Mouse (Mus musculus): Measurements from ENCODE around the gene Cd164l2.

Gene Cd164l2

GRCm38 (mm10) chr4:133194482-133194881, 17.4 kb upstream of the Cd164l2 start:
- DNase-seq (ENCODE audit: low read depth, low spot score), result no peak

DNA sequence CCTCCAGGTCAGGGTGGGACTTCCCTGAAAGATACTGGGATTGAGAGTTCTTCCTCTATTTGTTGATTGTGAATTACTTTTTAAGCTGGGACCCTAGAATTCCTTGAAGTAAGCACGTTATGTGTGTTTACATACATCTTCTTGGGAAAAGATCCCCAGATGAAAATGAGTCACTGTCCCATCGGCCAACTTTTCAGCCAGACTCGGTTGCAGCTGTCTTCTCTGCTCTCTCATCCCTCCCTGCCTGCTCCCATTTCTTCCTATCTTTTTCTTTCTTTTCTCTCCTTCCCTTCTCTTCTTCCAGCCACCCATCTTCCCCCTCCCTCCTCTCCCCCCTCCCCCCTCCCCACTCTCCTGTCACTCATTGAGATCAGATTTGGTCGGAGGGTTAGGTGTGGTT, 16.9 kb upstream of the Cd164l2 start:
- no peak for DNase-seq (ENCODE audit: low read depth, low spot score)

DNA sequence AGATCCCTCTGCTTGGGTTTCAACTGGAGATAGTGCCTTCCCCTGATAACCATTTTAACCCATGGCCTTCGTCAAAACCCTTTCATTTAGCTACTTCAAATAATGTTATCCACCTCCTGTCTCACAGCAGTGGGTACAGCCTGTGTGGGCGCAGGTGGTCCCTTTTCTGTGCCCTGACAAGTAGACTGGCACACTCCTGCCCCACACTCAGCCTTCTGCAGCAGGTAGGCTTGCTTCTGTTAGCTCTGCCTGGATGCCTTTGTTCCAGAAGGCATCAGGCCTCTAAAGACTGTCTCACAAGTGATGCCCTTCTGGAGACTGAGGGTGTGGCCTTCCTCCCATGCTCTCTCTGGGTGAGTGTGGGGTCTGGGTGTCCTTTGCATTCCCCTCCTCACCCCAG, 15.8 kb upstream of the Cd164l2 start:
- no peak for DNase-seq (ENCODE audit: low read depth, low spot score)

DNA sequence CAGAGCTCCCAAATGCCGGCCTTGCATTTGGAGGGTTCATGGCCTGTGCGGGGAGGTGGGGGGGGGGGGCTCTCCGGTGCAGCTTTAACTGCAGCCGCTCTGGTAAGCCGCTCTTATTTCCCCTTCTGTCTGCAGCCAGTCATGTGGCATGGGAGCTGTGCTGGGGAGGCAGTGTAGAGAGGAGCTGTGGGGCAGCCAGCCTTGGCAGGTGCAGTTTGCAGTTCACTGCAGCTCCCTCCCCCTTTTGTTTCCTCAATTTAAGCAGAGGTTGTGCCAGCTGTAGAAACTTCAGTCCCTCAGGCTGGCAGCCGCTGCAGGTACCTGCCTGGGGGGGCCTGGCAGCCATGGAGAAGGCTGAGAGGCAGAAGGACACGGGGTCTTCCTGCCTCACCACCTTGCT, 15.1 kb upstream of the Cd164l2 start:
- no peak for DNase-seq (ENCODE audit: low read depth, low spot score)

DNA sequence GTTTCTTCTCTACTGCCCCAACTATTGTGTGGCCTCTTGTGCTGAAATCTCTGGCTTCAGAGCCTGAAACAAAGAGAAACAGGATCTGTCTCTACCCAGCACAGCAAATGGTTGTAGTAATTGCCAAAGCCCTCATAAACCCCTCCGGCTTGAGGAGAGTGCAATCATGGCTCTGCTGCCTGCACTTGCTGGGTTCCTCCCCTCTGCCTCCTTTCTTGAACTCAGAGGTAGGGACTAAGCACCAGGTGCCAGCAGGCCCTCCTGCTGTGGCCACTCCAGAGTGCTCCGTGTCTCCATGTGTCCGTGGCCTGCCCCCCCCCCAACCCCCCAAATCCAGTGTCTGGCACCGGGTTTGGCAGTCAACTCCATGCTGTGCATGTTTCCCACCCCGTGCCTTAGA, 14.6 kb upstream of the Cd164l2 start:
- no peak for DNase-seq (ENCODE audit: low read depth, low spot score)

GRCm38 (mm10) chr4:133197801-133198286, 14.1 kb upstream of the Cd164l2 start:
- DNase-seq (ENCODE audit: low read depth, low spot score), result no peak

GRCm38 (mm10) chr4:133198337-133199180, 13.4 kb upstream of the Cd164l2 start:
- DNase-seq (ENCODE audit: low read depth, low spot score), result no peak

DNA sequence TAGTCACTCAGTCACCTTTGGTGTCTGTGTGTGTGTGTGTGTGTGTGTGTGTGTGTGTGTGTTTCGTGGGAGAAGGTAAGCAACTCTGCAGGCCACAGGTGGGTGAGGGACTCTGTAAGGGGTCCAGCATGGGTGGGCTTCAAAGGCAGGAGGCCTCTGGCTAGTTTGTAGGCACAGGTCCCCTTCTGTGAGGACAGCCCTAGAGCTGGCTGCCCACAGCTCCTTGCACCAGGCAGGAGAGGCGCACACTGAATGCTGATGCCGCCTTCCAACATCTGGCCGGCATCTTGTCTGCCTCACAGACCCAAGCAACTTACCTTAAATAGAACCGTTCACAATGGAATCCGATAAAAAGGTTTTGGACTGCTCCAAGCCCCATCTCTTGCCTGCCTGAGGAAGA, 12.2 kb upstream of the Cd164l2 start:
- DNase-seq (ENCODE audit: low read depth, low spot score), result no peak

DNA sequence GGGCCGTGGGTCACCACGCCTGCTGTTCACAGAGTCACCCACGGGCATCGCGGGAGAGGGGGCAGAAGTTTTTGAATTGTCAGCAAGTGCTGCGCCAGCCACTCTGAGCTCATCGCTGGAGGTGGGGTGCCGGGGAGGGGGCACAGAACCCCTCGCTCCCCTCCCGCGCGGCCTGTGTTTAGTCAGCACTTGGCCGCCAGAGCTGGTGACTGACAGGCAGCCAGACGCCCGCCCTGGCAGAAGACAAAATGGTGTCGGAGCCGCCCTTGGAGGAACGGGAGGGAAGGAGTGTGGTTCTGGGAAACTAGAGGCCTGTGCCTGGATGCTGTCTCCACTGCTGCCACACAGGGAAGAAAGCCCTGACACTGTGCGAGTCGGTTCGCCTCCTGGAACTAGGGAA, 11.6 kb upstream of the Cd164l2 start:
- DNase-seq (ENCODE audit: low read depth, low spot score), result no peak

DNA sequence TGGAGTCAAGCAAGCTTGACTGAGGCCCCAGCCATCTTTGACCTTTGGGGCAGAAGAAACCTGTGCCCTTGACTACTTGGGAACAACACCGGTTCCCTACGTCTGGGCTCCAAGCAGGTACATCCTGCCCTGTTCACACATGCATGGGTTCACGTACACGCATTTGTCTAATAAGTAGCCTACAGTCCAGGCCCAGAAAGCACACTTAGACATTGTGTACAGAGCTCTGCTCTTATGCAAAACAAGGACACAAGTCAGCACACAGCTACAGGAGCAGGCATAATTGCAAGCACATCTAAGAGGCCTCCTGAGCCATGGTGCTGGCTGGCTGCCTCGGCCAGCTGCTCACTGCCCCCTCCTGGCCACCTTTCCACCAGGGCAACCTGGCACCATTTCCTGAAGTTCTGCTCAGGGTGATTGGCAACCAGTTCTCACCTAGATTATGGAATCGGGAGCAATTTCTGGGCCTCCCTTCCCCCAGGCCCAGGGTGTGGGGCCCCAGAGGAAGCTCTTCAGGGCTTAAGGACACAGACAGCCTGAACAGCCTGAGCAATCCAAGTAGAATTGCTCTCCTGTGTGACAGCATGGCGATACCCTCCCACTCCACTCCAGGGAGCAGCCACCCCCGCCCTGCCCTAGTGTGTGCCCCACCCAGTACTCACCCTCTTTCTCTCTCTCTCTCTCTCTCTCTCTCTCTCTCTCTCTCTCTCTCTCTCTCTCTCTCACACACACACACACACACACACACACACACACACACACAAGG, 10.7 kb upstream of the Cd164l2 start:
- DNase-seq (ENCODE audit: low read depth, low spot score), result no peak

GRCm38 (mm10) chr4:133202254-133202653, 9.7 kb upstream of the Cd164l2 start:
- no peak for DNase-seq (ENCODE audit: low read depth, low spot score)

DNA sequence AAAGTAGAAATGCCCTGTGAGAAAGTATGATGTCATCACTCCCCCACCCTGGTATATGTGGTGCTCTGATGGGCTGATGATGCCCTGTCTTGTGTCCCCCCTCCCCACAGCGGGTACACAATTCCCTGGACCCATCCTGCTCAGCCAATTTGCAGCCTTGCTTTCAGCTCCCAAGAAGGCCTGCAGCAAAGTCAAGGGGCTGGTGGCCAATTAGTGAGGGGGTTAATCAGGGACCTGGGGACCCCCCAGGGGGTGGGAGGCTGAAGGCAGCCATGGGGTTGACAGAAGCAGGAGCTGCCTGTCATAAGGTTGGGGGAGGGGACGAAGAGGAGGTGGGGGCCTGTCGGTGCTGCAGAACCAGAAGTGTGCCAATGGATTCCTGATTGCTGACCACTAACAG, 8.3 kb upstream of the Cd164l2 start:
- DNase-seq (ENCODE audit: low read depth, low spot score), result no peak

DNA sequence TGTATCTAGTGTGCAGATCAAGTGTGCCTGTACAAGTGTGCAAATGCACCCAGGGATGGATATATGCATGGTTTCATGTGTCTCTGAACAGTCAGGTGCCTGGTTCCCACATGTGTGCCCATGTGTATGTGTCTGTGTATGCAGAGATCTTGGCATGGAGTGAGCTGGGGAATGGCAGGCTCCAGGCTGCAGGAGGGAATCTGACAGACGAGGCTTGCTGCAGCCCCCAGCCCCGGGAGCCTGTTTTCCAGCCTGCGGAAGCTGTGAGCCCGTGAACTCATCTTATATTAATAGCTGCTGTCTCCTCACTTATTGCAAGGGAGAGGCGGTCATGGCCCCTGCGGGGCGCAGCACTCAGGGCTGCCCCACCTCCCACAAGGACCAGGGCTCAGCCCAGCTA, 7.6 kb upstream of the Cd164l2 start:
- DNase-seq (ENCODE audit: low read depth, low spot score), result no peak

- no peak for DNase-seq (ENCODE audit: low read depth, low spot score)
These were observed 2.6 kb upstream of the Cd164l2 start for GRCm38 (mm10) chr4:133209366-133209765.

- no peak for DNase-seq (ENCODE audit: low read depth, low spot score)
These were observed 1.7 kb upstream of the Cd164l2 start for GRCm38 (mm10) chr4:133210023-133210787.

DNA sequence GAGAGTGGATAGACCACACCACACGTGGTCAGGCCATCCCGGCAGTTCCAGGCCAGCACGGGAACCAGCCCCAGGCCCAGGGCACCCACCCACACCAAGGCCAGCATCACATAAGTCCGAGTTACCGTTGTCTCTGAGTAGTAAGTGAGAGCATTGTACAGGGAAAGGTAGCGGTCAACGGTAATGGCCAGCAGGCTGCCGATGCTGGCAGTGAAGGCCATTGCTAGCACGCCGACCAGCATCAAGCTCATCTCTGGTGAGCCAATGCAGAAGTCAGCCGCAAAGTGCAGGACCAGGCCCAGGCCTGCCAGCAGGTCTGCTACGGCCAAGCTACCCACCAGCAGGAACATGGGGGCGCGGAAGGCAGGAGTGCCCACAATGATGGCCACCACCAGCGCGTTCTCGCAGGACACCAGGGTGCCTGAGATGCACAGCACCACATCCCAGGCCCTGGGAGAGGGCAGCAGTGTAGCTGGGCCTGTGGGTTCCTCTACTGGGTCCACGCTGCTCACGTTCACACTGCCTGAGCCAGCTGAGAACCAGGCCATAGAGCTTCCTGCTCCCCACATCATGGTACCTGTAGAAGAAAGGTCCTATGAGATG, 1.0 kb upstream of the Cd164l2 start:
- no peak for DNase-seq (ENCODE audit: low read depth, low spot score)

DNA sequence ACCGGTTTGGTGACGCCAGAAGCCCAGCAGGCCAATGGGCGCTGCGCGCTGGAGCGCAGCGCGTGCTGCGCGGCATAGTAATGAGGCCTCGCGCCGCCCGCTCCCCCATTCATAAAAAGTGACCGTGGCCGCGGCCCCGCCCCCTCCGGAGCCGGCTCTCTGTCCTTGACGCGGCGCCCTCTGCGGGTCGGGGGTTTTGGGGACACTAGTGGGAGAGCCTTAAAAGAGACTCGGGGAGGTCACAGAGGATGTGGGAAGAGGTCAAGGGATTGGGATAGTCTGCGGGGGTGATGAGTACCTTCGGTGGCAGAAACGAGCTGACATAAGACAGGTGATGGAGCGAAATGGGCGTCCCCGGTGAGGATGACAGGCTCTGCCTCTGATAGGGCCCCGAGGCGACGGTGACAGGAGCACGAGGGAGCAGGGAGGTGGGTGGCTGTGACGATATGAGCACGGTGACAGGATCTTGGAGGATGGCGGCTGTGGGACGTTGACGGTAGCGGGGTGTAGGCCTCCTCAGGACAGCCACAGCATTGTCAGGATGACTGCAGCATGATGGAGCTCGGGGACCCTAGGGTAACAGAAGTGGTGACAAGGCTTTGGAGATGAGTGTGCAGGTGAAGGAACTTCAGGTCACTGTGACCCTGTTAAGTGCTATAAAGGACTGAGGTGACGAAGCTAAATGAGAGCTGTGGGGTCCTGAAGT, 784 bp downstream of the Cd164l2 start:
- DNase-seq (ENCODE audit: low read depth, low spot score), result peak; percentile 40

DNA sequence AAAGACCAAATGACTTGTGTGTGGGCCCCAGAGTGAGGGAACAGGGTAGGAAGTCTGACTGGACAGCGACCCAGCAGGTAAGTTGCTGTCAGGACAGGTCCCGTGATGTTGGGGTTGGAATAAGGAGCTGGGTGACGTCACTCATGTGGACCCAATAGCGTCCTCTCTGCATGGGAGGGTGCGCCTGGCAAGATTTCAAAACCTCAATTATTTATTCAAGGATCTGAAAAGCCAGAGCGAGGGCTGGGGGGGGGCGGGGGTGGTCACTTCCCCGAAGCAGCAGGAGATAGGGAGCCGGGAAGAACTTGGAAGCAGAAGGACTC, 1.3 kb downstream of the Cd164l2 start:
- DNase-seq (ENCODE audit: low read depth, low spot score), result no peak

- DNase-seq (ENCODE audit: low read depth, low spot score), result no peak
These were observed 1.7 kb downstream of the Cd164l2 start for GRCm38 (mm10) chr4:133213661-133214060.

- no peak for DNase-seq (ENCODE audit: low read depth, low spot score)
These were observed 5.7 kb downstream of the Cd164l2 start for GRCm38 (mm10) chr4:133217641-133218040.

DNA sequence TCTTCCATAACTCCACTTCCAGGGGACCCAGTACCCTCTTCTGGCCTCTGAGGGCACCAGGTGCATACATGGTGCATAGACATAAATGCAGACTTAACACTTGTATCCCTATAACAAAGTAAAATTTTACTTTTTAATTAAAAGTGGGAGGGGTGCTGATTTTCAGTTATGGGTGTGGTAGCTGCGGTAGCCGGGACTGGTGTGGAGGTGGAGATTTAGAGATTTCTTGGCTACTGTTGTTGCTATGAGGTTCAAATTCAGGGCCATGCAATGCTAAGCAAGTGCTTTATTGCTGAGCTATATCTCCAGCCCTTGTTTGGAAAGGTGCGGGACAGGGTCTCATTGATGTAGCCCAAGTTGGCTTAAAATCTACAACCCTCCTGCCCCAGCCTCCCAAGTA, 6.8 kb downstream of the Cd164l2 start:
- no peak for DNase-seq (ENCODE audit: low read depth, low spot score)

Data from retina, adult 2 months (tissue).